Mouse (Mus musculus) gastrocnemius, adult 2 months (tissue): Measurements from ENCODE around the gene Camk2d. TPM values are rescaled to one million over a fixed set of nuclear protein-coding genes. Genes with fewer than 3 reads are reported as not detected.

Source experiments
- DNase-seq: peaks from one replicate; pipeline ENCODE4 v3.0.0; 2022
- H3K27ac ChIP-seq: fragments of 200-600 bp; 2 replicates; pipeline ENCODE4 v1.8.1; 2022; ENCODE audit warnings: mild to moderate bottlenecking
- H3K4me3 ChIP-seq: fragments of 200-600 bp; 2 replicates; pipeline ENCODE4 v1.8.1; 2022; ENCODE audit warnings: mild to moderate bottlenecking, moderate library complexity
- CTCF ChIP-seq: fragments of 200-600 bp; IDR thresholded peaks from 2 replicates; pipeline ENCODE4 v1.8.1; 2022; ENCODE audit warnings: antibody characterized with exemption, mild to moderate bottlenecking, moderate library complexity
- intact Hi-C: fragments of 180-260 bp; cut with DNase I; formaldehyde crosslinking; loops from one replicate; pipeline ENCODE4 v1.15.1; 2025
- total RNA-seq, 2 experiments: library from RNA; stranded (reverse); gene quantifications; 2 replicates each; pipeline ENCODE4 v1.2.3; 2021

The Camk2d gene
- total RNA-seq, 2 experiments from 2014 or later: 54.2 to 60.1 TPM

DNA sequence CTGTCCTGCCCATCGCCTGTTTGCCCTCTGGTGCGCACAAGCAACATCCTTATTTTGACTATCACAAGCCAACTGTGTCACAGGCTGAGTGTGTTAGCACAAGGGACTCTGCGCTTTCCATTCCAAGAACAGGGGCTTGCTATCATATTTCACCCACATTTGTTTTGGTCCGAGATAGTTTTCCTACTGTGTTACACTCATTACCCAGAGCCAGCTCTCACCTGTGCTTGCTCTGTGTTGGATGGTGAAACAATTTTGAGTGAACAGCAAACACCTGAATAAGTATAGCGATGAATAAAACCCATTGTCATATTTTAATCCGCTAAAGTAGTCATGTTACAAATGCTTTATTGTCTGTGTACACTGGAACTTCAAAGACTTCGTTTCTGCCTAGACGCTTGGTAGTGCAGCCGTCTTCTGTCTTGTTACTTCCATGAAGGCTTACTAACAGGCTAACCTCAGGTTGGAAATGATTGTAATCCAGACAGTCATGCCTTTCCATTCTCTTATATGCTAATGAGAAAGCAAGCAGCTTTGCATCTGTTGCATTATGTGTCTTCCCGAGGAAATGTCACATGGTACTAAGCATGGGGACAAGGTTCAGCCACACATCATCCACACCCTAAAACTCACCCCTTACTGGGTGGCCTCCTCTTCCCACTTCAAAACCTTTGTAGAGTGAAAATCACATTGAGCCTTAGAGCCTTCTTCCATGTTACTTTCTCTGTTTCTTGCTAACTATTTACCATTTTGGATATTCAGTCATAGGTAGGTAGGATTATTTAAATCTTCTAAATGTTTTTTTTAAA lies 44.5 kb downstream of the Camk2d start:
- DNase-seq: no peak
- intact Hi-C loops: no loop called here
- TF ChIP-seq CTCF: no peak
- no peak overlapping the region for H3K27ac ChIP-seq
- H3K4me3 ChIP-seq: no peak overlapping the region

DNA sequence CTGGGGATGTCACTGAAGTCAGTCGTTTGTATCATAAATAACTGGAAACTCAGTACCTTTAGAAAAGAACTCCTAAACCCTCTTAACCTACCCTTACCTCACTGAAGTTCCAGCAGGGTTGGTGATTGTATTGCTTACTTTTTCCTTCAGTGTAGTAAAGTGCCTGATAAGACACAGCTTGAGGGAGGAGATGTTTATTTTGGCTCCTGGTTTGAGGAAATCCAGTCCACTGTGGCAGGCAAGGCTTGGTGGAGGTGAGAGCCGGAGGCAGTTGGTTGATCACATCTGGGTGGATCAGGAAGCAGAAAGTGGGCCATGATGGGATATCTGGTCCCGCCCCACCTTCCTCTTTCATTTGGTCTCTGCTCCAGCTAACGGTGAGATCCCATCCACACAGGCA lies 45.3 kb downstream of the Camk2d start:
- Histone ChIP-seq H3K4me3 (no peak overlapping the region), H3K27ac (no peak overlapping the region)
- intact Hi-C loops: no loop called here
- no peak for TF ChIP-seq CTCF
- DNase-seq: no peak

- no peak for TF ChIP-seq CTCF
- Histone ChIP-seq H3K4me3 (no peak overlapping the region), H3K27ac (0 out of 2 replicates have a peak overlapping the region, but pooled peaks have one; percentile 4)
- DNase-seq: no peak
- intact Hi-C loops: no loop called here
These were observed 47.2 kb downstream of the Camk2d start for GRCm38 (mm10) chr3:126643071-126644010.

DNA sequence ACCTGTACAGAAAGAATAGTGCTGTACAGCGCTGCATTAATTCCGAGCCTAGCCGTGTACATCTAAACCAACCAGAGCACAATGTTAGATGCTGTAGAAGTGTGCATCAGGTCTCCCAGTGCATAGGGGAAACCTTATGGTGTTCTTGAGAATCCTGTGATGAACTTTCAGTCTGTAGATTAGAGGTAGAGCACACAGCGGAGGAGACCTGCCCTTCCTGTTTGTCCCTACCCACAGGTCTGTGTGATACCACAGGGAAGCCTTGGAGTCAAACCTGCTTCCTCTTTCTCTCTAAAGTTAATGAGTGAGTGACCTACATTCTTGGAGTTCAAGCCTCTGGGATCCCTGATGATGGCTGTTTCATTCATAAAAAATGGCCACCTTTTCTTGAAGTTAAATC lies 54.2 kb downstream of the Camk2d start:
- Histone ChIP-seq H3K4me3 (no peak overlapping the region), H3K27ac (no peak overlapping the region)
- intact Hi-C loops: no loop called here
- no peak for TF ChIP-seq CTCF
- DNase-seq: no peak

DNA sequence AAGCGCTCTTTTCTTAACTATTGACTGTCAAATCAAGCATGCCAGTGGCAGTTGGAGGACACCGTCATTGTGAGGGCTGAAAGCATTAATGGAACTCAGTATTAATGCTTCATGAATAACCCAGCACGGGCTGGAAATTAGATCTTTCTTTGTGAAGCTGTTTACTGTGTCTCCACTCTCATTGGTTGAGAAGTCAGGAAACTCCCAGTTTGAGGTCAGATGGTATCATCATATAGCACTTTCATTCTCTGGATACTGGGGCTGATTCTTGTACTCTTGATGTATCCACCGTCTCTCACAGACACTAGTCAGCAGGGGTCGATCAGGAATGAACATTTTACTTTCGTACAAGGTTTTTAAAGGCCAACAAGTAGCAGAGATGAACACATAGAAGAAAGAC lies 54.6 kb downstream of the Camk2d start:
- Histone ChIP-seq H3K4me3 (no peak overlapping the region), H3K27ac (no peak overlapping the region)
- intact Hi-C loops: no loop called here
- no peak for DNase-seq
- TF ChIP-seq CTCF: no peak

DNA sequence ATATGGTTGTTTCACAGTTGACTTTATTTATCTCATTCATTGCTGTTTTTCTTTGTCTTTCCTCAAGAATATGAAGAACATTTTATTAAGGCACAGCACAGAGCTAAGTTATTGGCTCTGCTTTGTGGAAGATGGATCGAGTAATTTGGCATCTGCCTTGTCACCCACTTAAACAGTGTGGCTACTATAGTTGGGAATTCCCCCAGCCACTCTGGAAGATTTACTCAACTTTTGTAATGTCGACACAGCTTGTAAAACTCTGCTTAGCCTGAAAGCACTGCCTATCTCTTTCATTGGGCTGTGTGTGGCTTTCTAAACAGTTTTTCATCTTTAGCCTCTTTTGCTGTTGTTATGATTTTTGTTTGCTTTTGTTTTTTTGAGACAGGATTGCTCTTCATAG lies 56.3 kb downstream of the Camk2d start:
- no peak for TF ChIP-seq CTCF
- DNase-seq: no peak
- Histone ChIP-seq H3K27ac (no peak overlapping the region), H3K4me3 (no peak overlapping the region)
- intact Hi-C loops: no loop called here

GRCm38 (mm10) chr3:126653118-126653517 lies 57.0 kb downstream of the Camk2d start:
- Histone ChIP-seq H3K27ac (no peak overlapping the region), H3K4me3 (no peak overlapping the region)
- DNase-seq: no peak
- TF ChIP-seq CTCF: no peak
- intact Hi-C loops: no loop called here

GRCm38 (mm10) chr3:126656173-126656572 lies 60.1 kb downstream of the Camk2d start:
- Histone ChIP-seq H3K27ac (peak overlapping the region; percentile 31; the same call in 1 of the 2 replicates), H3K4me3 (no peak overlapping the region)
- intact Hi-C loops: no loop called here
- TF ChIP-seq CTCF: no peak
- no peak for DNase-seq

DNA sequence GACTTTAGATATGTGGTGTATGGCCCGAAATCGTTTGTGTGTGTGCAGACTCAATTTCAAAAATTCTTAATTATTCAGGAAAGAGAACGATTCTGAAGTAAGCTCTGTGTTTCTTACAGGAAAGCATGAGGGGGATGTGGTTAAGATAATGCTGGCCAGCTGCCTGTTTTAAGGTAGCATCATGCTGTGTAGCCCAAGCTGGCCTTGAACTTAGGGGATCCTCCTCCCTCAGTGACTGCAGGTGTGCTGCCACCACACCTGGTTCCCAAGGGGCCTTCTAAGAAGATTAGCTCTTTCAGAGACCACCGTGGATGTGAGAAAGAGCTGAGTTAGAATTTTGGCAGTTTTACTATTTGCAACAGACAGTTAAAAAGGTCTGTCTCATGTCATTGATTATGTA lies 61.8 kb downstream of the Camk2d start:
- DNase-seq: no peak
- TF ChIP-seq CTCF: no peak
- H3K4me3 ChIP-seq: no peak overlapping the region
- intact Hi-C loops: no loop called here
- H3K27ac ChIP-seq: no peak overlapping the region

- no peak for TF ChIP-seq CTCF
- intact Hi-C loops: no loop called here
- H3K4me3 ChIP-seq: peak overlapping the region; percentile 54
These were observed 62.7 kb downstream of the Camk2d start for GRCm38 (mm10) chr3:126658791-126659190.

DNA sequence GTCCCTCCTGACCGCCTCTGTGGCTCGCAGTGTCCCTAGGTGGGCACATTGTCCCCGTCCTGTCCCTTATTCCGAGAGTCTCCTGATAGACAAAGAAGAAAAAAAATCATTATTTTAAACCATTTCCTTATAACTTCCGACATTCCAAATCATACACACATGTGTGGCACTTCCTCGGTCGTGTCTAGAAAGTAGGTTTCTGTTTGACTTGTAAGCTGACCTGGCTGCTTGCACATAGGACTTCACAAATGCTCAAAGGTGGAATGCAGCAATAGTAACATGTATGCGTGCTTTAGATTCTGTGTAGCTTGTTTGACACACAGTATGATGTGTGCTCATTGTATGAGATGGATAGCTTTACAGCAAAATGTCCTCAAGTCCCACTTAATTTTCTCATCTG lies 63.1 kb downstream of the Camk2d start:
- intact Hi-C loops: no loop called here
- TF ChIP-seq CTCF: no peak
- peak overlapping the region; percentile 85 for H3K27ac ChIP-seq
- H3K4me3 ChIP-seq: peak overlapping the region; percentile 54
- no peak for DNase-seq

More at GRCm38 (mm10) chr3:126658791-126659190, 62.7 kb downstream of the Camk2d start:
- peak; percentile 64 for DNase-seq
- peak overlapping the region; percentile 85 for H3K27ac ChIP-seq

DNA sequence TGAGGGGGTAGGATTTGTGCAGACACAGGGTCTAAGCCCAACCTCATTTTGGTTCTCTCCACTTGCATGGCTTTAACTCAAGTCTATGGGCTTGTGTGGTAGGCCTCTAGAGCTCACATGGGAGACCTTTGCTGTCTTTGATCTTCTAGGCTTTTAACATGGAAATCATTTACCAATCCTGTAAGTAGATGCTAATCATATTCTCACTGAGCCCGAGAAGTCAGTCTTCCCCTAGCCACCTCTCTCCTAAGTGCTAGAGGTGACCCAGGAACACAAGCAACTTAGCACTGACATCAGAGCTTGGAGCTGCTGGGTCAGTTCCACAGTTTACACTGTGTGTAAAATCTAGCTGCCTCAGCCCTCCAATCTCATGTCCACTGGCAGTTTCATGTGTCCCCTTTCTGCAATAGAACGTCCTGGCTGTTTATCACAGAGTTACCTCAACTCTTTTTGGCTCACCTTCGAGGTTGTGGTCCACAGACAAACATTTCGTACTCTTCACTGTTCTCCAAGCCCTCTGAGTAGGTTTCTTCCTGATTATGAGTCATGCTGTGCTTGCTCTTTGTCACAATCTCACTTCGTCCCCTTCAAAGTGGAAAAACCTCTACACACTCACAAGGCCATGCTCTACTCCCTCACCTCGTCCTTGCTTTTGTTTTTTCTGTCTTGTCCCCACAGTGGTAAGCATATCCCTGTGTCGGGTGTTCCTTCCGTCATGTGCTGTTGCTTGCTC lies 63.9 kb downstream of the Camk2d start:
- intact Hi-C loops: no loop called here
- peak overlapping the region; percentile 58 for H3K27ac ChIP-seq
- no peak overlapping the region for H3K4me3 ChIP-seq
- DNase-seq: no peak
- TF ChIP-seq CTCF: no peak
